Mouse (Mus musculus): Measurements from ENCODE around the gene Snx32.
"Not testable (repeated sequence)": the region's sequence is repeated elsewhere in the genome, so short reads cannot be mapped to it uniquely, and the experiment has no call there.

Snx32 gene

GRCm38 (mm10) chr19:5512091-5513004, 2.0 kb upstream of the Snx32 start:
- DNase-seq (ENCODE audit: low read depth, low spot score): no peak

- peak; percentile 42 for DNase-seq (ENCODE audit: low read depth, low spot score)
Measured at GRCm38 (mm10) chr19:5511074-5511632, 815 bp upstream of the Snx32 start.

GRCm38 (mm10) chr19:5503687-5504086, 6.7 kb downstream of the Snx32 start, which contains the start of gene 1700020D05Rik:
TSS of gene 1700020D05Rik (minus strand) at chr19:5503787.
- DNase-seq (ENCODE audit: low read depth, low spot score): no peak

- DNase-seq (ENCODE audit: low read depth, low spot score): no peak
Measured at GRCm38 (mm10) chr19:5500330-5500875, 9.9 kb downstream of the Snx32 start.

GRCm38 (mm10) chr19:5496052-5496370, 14.3 kb downstream of the Snx32 start:
- DNase-seq (ENCODE audit: low read depth, low spot score): no peak

- peak; percentile 53 for DNase-seq (ENCODE audit: low read depth, low spot score)
Measured at GRCm38 (mm10) chr19:5495353-5496051, 14.8 kb downstream of the Snx32 start.

GRCm38 (mm10) chr19:5494314-5494713, 16.0 kb downstream of the Snx32 start:
- no peak for DNase-seq (ENCODE audit: low read depth, low spot score)

- peak; percentile 82 for DNase-seq (ENCODE audit: low read depth, low spot score)
Measured at GRCm38 (mm10) chr19:5493301-5493721, 17.0 kb downstream of the Snx32 start.

- no peak for DNase-seq (ENCODE audit: low read depth, low spot score)
Measured at GRCm38 (mm10) chr19:5492641-5493040, 17.7 kb downstream of the Snx32 start.

GRCm38 (mm10) chr19:5490898-5491708, 19.2 kb downstream of the Snx32 start:
- DNase-seq (ENCODE audit: low read depth, low spot score): peak; percentile 91

GRCm38 (mm10) chr19:5490313-5490897, 19.9 kb downstream of the Snx32 start, which contains the start of gene Cfl1:
TSS of gene Cfl1 (plus strand) at chr19:5490455.
- peak; percentile 99 for DNase-seq (ENCODE audit: low read depth, low spot score)

- DNase-seq (ENCODE audit: low read depth, low spot score): not testable (repeated sequence)
Measured at GRCm38 (mm10) chr19:5489721-5490120, 20.6 kb downstream of the Snx32 start.

GRCm38 (mm10) chr19:5488878-5489571, 21.3 kb downstream of the Snx32 start:
- peak; percentile 99 for DNase-seq (ENCODE audit: low read depth, low spot score)

GRCm38 (mm10) chr19:5487768-5488550, 22.4 kb downstream of the Snx32 start, which contains the start of gene Mus81:
TSS of gene Mus81 (minus strand) at chr19:5488402.
- peak; percentile 98 for DNase-seq (ENCODE audit: low read depth, low spot score)

GRCm38 (mm10) chr19:5486771-5487170, 23.6 kb downstream of the Snx32 start:
- DNase-seq (ENCODE audit: low read depth, low spot score): no peak

- no peak for DNase-seq (ENCODE audit: low read depth, low spot score)
Measured at GRCm38 (mm10) chr19:5486286-5486685, 24.1 kb downstream of the Snx32 start.

GRCm38 (mm10) chr19:5485821-5486220, 24.5 kb downstream of the Snx32 start:
- DNase-seq (ENCODE audit: low read depth, low spot score): no peak

GRCm38 (mm10) chr19:5485371-5485770, 25.0 kb downstream of the Snx32 start:
- no peak for DNase-seq (ENCODE audit: low read depth, low spot score)

- DNase-seq (ENCODE audit: low read depth, low spot score): no peak
Measured at GRCm38 (mm10) chr19:5484496-5484895, 25.8 kb downstream of the Snx32 start.
